Mouse (Mus musculus) left cerebral cortex, postnatal 10 days (tissue): Measurements from ENCODE around the gene Ccdc57. TPM values are rescaled to one million over a fixed set of nuclear protein-coding genes. Genes with fewer than 3 reads are reported as not detected.
A peak's percentile ranks its signal among the peaks of the same experiment; 100 is the strongest.

Experiments used
- DNase-seq, 2 experiments: peaks; one replicate each; pipeline ENCODE4 v3.0.0; 2021 to 2022; ENCODE audit warnings: low spot score in 2 of 2, mixed read lengths in 1 of 2; ENCODE audit errors: extremely low spot score in 1 of 2
- intact Hi-C: fragments of 180-260 bp; cut with DNase I; formaldehyde crosslinking; loops from one replicate; pipeline ENCODE4 v1.15.1; 2025
- total RNA-seq, 2 experiments: library from RNA; stranded (reverse); gene quantifications; 2 replicates each; pipeline ENCODE4 v1.2.3; 2021

Gene Ccdc57
- 1 to 10 TPM; 8.1 to 8.4 TPM for total RNA-seq

- peak; percentile 88 to 92 for DNase-seq
- intact Hi-C loops = loop anchor here (10.0 kb wide), 1 partner anchor 112 kb away; no protein-coding TSS in a partner anchor
Observed at GRCm38 (mm10) chr11:120932564-120933398, at the start of gene Ccdc57. Gene Ccdc57 (minus strand): TSS chr11:120932872.

DNA sequence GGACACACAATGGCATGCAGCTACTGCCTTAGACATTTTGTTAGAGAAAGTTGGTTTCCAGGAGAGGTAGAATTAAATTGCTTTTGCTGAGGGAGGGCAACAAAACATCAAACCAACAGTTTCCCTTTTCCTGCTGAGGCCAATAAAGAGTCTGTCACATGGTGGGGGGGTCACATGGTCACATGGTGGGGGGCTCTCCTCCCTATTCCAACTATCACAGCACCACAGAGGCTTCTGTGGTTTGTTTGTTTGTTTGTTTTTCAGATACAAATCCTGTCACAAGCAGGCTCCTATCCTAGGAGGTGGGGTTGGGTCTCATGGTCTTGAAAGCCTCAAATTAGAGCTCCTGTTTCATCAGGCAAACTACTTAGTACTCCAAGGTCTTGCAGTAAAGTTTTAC is 49.8 kb upstream of the Ccdc57 start:
- intact Hi-C loops = no loop called here
- DNase-seq = no peak

DNA sequence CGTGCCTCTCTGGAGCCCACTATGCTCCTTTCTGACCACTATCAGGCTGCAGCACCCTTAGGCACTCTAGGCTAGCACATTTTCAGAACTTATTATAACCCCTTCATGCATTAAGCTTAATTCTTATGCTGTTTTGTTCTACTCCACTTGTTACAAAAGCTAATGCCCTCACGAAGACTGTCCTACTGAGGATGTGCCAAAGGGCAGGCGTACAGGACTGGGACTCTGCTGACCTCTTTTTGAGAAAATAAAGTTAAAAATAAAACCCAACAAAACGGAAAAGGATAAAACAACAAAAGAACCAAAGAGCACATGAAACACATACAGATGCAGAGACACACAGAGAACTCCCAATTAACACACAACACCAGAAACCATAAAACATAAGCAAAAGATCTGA is 49.0 kb upstream of the Ccdc57 start:
- DNase-seq = no peak
- intact Hi-C loops = no loop called here

- intact Hi-C loops = no loop called here
- DNase-seq = peak in 1 of 2 experiments; percentile 41
Observed at GRCm38 (mm10) chr11:120980427-120981035, 47.9 kb upstream of the Ccdc57 start.

DNA sequence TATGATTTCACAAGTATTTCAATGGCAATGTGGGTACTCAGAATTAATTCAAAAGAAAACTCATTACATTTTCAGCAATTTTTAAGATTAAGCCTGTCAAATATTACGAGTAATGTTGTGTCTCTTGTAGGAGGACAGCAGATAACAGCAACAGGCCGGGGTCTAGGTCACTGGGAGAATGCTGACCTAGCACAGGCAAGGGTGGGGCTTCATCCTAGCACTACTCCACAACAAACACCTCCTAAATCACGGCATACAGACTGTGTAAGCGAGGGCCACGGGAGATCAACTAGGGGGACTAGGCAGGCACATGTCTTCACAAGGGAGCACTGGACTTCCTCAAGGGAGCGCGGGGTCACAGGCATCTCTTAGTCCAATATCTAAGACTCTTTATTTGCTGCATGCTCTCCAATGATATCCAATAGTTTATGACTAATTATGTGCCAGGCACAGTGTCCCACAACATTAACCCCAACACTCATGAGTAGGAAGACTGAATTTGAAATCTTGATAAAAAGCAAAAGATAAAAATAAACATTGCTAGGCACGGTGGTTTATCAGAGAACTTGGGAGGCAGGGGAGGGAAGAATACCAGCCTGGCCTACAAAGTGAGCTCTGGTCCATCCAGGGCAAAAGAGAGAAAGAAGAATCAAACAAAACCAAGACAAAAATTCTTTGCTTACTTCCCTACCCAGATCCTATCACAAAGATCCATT is 47.2 kb upstream of the Ccdc57 start:
- intact Hi-C loops = no loop called here
- DNase-seq = no peak

- intact Hi-C loops = no loop called here
- DNase-seq = no peak
Observed at GRCm38 (mm10) chr11:120973318-120973717, 40.6 kb upstream of the Ccdc57 start.

- intact Hi-C loops = no loop called here
- DNase-seq = no peak
Observed at GRCm38 (mm10) chr11:120971237-120971636, 38.6 kb upstream of the Ccdc57 start.

DNA sequence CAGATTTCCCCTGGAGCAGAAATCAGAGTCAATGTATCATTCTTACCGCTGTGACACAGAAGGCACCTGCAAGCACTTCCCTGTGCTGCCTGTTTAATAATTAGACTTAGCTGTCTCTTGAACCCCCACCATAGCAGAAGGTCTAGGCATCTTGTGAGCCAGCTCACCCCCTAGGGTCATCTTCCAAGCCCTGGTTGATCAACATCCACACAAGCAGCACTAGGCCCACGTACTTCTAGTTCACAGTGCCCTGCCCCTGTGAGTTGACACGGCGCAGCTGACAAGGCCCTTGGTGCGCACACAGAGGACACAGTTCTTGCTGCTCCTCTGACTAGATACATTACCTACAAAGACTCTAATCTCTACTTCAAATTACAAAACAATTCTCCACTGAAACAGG is 37.1 kb upstream of the Ccdc57 start:
- DNase-seq = no peak
- intact Hi-C loops = no loop called here

DNA sequence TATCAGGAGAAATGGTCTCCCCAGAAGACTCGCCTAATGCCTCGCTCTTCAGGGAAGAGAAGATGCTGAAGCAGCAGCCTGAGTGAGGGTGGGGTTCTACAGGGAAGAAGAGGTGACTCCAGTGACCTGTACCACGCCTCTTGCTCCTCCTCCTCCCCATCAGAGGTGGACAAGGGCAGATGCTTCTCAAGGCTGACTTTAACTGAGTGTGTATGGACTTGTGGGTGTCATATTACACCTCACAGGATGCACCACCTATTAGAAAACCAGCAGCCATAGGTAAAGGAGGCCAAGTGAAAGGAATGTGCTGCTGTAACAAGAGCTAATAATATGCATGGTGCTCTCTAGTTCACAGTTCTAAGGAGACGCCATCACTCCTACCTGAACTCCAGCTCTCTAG is 32.9 kb upstream of the Ccdc57 start:
- intact Hi-C loops = no loop called here

DNA sequence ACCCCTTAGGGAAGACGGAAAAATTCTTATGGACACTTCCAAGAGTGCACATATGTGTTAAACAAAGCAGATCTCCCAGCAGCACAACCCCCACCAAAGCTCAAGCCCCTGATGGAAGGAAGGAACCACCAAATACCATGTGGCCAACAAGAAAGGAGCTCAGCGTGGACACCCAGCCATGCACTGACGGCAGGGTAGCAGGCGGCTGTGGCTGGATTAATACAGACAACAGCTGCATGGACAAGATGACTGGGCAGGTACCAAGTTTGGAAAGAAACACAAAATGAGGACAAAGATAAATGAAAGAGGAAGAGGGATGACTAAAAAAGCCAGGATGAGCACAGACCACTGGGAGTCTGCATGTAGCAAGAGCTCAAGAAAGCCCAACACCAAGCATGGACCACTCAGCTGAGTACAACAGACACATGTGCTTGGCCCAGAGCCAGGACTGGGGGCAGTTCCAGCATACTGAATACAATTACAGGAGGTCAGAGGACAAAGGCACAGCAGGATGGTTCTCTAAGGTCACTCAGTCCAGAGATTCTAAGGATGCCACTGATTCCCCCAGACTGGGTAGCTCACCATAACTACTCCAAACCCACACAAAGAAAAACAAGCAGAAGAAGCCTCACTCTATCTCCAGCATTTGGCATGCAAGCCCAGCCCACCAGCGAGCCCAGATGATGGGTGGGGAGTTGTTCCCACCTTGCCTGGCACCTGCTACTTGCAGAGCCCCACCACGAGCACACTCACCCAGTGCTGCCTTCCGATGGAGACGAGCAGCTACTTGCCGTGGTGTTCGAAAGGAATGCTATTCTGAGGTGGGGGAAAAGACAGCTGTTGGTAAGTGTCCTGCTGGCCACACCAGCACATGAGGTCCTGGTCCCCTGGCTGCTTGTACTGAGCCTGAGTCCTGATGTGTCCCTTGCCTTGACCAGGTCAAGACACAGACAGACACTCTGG is 31.8 kb upstream of the Ccdc57 start:
- DNase-seq = no peak
- intact Hi-C loops = no loop called here

More for the DNA sequence above, 32.9 kb upstream of the Ccdc57 start:
- no peak for DNase-seq

DNA sequence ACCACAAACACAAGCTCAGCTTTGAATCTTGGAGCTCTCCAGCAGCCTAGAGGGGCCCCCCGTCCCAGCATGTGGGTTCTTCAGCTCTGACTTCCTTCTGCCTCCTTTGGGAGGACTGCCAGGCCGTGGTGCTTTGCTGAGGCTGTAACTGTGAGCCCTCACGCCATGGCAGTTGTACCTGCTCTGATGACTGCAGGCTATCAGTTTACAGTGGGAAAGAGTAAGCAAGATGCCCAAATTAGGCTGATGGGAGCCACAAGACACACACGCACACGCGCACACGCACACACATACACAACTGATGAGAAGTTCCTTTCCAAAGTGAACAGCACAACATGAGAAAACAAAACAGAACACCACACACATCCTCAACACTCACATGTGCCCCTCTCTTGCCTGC is 30.2 kb upstream of the Ccdc57 start:
- intact Hi-C loops = no loop called here
- DNase-seq = no peak

- DNase-seq = no peak
- intact Hi-C loops = no loop called here
Observed at GRCm38 (mm10) chr11:120962050-120962771, 29.5 kb upstream of the Ccdc57 start.

DNA sequence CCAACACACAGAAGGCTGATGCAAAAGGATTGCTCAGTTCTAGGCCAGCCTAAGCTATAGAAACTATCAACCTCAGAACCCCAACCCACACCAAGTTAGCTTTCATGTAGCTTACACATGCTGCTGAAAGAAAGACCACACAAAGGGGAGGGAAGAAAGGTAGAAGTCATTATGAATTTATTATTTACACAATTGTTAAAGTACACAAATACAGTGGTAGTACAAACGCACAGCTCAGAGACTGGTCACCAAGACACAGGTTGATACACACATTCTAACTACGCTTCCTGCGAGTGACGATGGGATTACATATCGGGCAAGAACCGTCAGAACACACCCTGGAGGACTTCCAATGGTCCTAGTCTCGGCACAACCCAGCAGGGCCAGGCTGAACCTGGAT is 28.9 kb upstream of the Ccdc57 start:
- intact Hi-C loops = no loop called here

DNA sequence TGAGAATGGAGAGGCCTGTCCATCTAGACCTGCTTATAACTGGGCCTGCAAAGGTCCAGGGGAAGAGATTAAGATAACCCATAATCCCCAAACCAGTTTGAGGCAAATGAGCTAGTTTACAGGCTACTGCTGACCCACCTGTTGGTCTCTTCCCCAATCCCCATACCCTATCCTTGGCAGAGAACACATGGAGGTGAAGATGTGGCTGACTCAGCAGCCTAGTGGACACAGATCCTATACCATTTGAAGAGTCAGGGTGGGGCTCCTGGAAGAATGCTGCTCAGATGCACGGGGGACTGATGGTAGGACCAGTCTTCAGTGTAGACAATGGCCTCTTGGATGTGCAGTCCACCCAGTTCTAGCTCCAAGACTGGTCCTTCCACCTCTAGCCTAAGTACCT is 27.6 kb upstream of the Ccdc57 start:
- DNase-seq = no peak
- intact Hi-C loops = no loop called here

More for the DNA sequence above, 28.9 kb upstream of the Ccdc57 start:
- no peak for DNase-seq

- intact Hi-C loops = no loop called here
- DNase-seq = no peak
Observed at GRCm38 (mm10) chr11:120959564-120959963, 26.9 kb upstream of the Ccdc57 start.

GRCm38 (mm10) chr11:120959066-120959465 is 26.4 kb upstream of the Ccdc57 start:
- intact Hi-C loops = no loop called here
- no peak for DNase-seq

GRCm38 (mm10) chr11:120957731-120958257 is 25.1 kb upstream of the Ccdc57 start:
- peak in 1 of 2 experiments; percentile 64 for DNase-seq
- intact Hi-C loops = no loop called here

DNA sequence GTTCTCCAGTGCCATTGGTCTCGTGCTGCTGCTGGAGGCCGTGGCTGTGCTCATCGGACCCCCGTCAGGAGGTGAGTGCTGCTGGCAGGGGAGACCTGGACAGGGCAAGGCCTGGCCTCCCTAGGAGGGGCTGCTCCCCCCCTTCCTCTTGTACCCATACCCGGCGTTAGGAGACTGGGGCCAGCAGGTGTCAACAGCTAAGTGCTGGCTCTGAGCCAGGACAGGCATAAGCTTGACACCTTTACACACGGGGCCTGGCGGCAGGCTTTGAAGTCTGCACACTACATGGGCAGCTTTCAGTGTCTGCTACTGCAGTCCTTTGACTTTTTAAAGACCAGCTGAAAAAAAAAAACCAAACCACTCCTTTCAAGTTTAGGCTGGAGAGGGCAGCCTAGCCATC is 24.4 kb upstream of the Ccdc57 start:
- intact Hi-C loops = no loop called here

More for the DNA sequence above, 24.4 kb upstream of the Ccdc57 start:
- no peak for DNase-seq
